Mouse (Mus musculus) hindlimb bud, embryonic 11.5 days (tissue): ENCODE results near the gene Disc1.

Experiments used
- DNase-seq: peaks from one replicate; pipeline ENCODE4 v3.0.0-alpha.2; 2012; ENCODE audit warnings: low read depth, low spot score; ENCODE audit errors: extremely low spot score

Gene Disc1

GRCm38 (mm10) chr8:125175661-125176060, 121.7 kb downstream of the Disc1 start:
- DNase-seq: no peak

GRCm38 (mm10) chr8:125177091-125177490, 123.1 kb downstream of the Disc1 start:
- DNase-seq: no peak

GRCm38 (mm10) chr8:125177958-125178357, 124.0 kb downstream of the Disc1 start:
- no peak for DNase-seq

DNA sequence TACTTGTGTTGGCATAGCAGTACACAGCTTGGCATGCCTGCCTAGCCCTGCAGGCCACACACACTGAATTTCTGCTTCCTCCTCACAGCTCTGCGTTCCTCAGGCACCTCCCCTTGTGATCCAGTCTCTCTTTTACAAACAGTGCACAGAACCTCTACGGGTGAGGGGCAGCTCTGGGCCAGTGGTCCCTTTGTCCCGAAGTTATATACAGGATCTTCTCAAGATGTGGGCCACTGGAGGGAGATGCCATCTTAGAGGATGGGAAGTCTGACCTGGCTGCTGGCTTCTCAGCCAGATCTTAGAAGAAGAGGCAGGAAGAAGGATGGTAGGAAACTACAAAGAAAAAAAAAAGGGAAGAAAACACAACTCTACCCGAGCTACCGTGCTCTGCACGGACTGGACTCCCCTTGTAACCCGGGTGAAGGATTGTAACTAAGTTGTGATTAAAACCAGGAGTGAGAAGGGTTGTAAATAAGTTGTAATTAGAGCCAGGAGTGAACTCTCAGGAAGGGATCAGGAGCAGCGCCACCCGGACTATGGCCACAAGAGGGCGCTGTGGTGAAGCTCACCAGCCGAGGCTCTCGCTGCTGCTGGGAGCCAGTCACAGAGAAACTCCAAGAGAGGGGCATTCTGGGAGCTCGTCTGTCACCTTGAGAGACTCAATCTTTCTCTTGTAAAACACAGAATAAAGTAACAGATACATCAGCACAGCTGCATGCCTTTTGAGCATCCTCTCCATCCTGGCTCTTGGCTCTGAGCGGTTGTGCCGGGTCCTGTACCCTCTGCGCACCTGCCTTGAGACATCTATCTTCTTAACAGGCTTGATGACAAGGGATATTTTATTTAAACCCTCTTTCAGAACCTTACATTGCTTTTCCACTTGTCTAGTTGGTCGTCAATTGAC, 129.8 kb downstream of the Disc1 start:
- peak; percentile 91 for DNase-seq

DNA sequence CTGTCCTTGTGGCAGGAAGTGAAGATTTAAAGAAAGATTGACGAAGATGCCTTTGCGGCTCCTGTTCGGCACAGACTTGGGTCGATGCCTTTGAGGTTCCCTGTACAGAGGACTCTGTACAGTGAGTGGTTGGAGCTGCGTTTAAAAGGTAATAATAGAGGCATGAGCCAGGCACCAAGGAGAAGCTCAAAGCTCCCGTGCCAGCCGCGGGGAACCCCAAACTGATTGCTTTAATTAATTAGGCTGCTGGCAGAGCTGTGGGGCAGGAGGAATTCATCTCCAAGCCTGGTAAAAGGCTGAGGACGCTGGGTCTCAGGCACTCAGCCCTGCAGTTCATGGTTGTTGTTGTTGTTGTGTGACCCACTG, 130.4 kb downstream of the Disc1 start:
- DNase-seq: no peak

DNA sequence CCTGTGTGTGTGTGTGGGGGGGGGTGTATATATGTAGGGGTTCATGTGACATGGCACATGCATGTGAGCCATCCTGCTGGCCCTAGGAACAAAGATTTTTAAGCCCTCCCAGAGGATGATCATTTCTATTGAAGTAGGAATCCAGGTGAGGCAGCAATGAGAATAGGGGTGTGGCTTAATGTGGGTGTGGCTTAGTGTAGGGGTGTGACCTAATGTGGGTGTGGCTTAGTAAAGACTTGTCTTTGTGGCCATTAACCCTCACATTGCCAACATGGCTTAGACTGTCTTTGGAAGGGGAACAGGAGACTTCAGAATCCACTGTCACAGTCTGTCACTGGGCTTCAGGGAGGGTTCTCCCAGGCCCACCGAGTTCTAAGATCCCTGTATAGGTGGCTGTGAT, 130.9 kb downstream of the Disc1 start:
- DNase-seq: no peak

DNA sequence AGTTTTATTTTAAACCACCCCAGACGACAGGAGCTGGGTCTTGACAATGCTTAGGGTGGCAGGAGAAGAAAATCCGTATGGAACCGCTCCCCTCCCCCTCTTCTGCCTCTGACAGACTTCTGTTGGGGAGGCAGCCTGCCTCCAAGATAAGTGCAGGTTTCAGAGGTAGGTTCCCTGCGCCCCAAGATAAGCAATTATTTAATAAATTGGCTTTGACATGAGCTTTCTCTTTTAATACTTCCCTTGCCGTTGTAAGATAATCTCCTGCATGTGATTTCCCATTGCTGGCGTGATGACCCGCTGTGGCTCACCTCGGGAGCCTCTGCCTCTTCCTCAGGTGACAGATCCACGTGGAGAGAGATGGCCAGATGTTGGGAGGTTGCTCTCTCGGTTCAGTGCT, 133.0 kb downstream of the Disc1 start:
- DNase-seq: no peak

- no peak for DNase-seq
These were observed 139.7 kb downstream of the Disc1 start for GRCm38 (mm10) chr8:125193701-125194100.

- DNase-seq: no peak
These were observed 141.1 kb downstream of the Disc1 start for GRCm38 (mm10) chr8:125195121-125195520.

- no peak for DNase-seq
These were observed 142.6 kb downstream of the Disc1 start for GRCm38 (mm10) chr8:125196573-125197094.

GRCm38 (mm10) chr8:125197341-125198002, 143.5 kb downstream of the Disc1 start:
- no peak for DNase-seq

DNA sequence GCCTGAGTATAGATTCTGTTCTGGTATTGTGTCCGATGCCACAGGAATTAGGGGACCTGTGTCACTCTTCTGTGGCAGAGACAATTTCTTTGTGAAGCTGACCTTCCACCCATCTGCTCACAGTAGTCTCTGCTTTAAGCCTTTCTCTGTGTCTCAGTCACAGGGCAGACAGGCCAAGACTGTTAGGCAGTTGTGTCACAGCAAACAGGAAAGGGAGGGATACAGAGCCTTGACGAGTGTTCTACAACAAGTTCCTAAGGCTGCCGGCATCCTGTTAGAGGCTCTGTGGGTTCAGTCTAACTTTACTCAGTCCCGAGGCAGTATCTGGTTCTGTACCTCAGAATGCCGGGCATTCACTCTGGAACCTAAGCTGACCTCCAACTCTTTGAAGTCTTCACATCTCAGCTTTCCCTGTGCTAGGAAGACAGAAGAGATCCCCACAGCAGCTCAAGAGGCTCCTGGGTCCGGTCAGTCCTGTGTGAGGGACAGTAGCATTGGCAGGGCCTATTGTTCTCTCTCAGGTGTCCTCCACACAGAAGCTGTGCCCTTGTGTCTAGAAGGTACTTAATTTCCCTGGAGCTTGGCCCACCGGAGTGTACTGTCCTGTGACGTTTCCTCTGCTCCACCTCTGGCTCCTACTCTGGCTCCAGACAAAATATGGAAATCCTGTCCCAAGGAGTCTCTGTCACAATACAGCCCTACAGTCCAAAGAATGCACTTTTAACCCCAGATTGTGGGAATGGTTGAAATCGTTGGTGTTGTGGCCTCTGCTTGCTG, 144.6 kb downstream of the Disc1 start:
- no peak for DNase-seq

DNA sequence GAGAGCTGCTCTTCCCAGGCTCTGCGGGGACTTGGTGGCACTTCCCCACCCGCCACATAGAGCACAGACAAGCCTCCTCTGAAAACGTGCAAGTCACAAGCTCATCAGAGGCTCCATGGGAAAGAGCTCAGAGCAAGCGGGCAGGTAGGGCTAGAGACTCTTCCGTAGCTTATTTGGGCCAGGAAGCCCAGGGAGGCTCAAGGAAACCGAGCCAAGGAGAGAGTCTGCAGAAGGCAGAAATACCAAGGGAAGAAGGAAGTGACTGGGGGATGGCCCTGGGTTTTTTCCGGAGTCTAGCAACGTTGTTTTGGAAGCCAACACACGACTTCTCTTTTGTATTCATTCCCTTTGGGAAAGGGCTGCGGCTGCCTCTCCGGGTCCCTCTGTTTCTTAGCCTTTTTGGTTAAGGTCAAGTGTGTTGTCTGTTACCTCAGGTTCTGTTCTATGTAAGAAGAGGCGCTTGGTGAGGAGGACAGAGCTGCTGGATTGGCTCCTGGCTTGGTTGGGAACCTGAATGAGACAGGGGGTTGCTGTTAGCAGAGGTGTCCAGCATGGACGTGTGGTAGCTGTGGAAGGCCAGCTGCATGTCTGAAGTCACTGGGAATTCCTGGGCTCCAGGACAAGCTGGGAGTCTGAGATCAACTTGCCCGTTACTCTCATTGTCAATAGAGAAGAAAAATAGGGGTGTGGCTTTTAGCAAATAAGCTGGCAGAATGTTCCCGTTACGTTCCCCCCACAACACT, 145.4 kb downstream of the Disc1 start:
- no peak for DNase-seq

GRCm38 (mm10) chr8:125200273-125200863, 146.4 kb downstream of the Disc1 start:
- DNase-seq: no peak

- DNase-seq: no peak
These were observed 147.7 kb downstream of the Disc1 start for GRCm38 (mm10) chr8:125201650-125202049.

DNA sequence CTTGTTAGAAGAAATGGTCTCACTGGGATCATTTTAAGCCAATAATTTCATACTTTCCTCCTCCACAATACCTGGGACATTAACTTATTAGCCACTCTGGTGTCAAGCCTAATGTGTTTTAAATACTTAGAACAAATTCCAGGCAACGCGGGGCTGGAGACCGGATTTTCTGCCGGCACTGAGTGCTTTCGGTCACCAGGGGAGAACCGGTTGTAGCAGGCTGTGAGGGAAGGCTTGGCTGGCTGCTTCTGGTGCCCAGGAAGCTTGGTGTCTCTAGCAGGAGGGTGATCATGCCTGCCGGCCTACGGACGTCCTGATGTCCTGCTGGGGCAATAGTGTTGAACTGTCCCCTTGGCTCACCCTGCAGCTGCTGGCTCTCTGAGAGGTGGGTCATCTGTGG, 149.0 kb downstream of the Disc1 start:
- DNase-seq: no peak

GRCm38 (mm10) chr8:125205556-125205955, 151.6 kb downstream of the Disc1 start:
- DNase-seq: no peak

DNA sequence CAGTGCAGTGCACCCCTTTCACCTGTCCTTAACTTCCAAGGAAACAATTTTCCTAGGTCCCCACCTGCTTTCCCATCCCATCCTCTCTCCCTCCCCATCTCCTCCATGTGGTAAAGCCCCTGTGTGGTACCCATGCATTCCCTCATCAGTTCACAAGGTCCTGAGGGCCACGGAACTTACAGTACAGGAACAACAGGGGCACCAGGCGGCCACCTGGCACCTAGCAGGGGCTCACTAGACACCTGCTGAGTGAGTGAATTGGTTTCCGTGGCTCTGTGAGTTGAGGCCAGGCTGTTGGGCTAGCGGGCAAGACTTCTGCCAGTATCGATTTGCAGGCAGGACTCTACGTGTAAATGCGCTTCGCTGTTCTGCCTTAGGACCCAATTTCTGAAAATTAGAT, 152.4 kb downstream of the Disc1 start:
- DNase-seq: no peak

GRCm38 (mm10) chr8:125206962-125207361, 153.0 kb downstream of the Disc1 start:
- no peak for DNase-seq

GRCm38 (mm10) chr8:125212619-125213167, 158.7 kb downstream of the Disc1 start:
- no peak for DNase-seq
